ENCODE assay signal across 27 mouse cellular contexts in genomic region chrX:7256022-7256421, GRCm38 (mm10).
DNase-seq lines count a peak whose midpoint lies in the region; ATAC-seq and TF ChIP-seq lines count a peak whose summit lies in the region.
"Had no signal": no experiment of that assay in that cellular context is flagged by ENCODE, and none has a peak within 500 bp of the region (broad histone marks: within the 10 kb centered on the region; RNA-seq: fewer than 3 reads in every experiment).

No protein-coding gene starts in this region.

- ATAC-seq in forebrain, postnatal 0 days: peak; percentile 63
- ATAC-seq in forebrain, embryonic 13.5 days: no peak
- no peak for ATAC-seq in lung, embryonic 14.5 days (ENCODE audit: insufficient read depth)
- ATAC-seq: CD4-positive, CD25-positive, alpha-beta regulatory T cell, adult 4 months; forebrain, embryonic 15.5 days; hindbrain, postnatal 0 days; intestine, embryonic 15.5 days; midbrain, embryonic 15.5 days had no signal

- no peaks in the 10 kb centered on the region for H3K9me3 ChIP-seq in forebrain, postnatal 0 days (ENCODE audit: low read length)
- no peaks in the 10 kb centered on the region for H3K9me3 ChIP-seq in forebrain, embryonic 13.5 days (replicated peaks)
- no peaks in the 10 kb centered on the region for H3K9me3 ChIP-seq in lung, embryonic 14.5 days (ENCODE audit: low read depth, low read length)
- H3K9me3 ChIP-seq: forebrain, embryonic 15.5 days; intestine, embryonic 15.5 days; limb, embryonic 10.5 days; limb, embryonic 15.5 days; liver, embryonic 13.5 days; lung, embryonic 15.5 days; midbrain, embryonic 10.5 days; midbrain, embryonic 15.5 days had no signal

- DNase-seq in forebrain, postnatal 0 days: no peak
- DNase-seq in lung, embryonic 14.5 days: peak; percentile 3
- no peak for DNase-seq in lung, postnatal 4 days
- peak; percentile 14 for DNase-seq in 416B (ENCODE audit: low read depth)
- DNase-seq in brain, adult 2 months (ENCODE audit: low read depth, low spot score): peak; percentile 8
- DNase-seq in kidney, adult 2 months: no peak
- no peak for DNase-seq in right cerebral cortex, postnatal 25 days
- DNase-seq: adrenal gland, postnatal 10 days; cerebellum, adult 11-12 months; cerebellum, postnatal 10 days; gastrocnemius, postnatal 10 days; kidney, adult 9 months; kidney, postnatal 10 days; layer of hippocampus, adult 9-11 months; liver, embryonic 13.5 days; spleen, adult 18-20 months; thymus, postnatal 14 days had no signal

- no peak overlapping the region for H3K4me2 ChIP-seq in forebrain, postnatal 0 days (ENCODE audit: low read depth)
- H3K4me2 ChIP-seq in forebrain, embryonic 13.5 days: no peak overlapping the region
- H3K4me2 ChIP-seq in lung, embryonic 14.5 days: no peak overlapping the region
- H3K4me2 ChIP-seq: forebrain, embryonic 15.5 days; intestine, embryonic 15.5 days; limb, embryonic 15.5 days; liver, embryonic 13.5 days; lung, embryonic 15.5 days; midbrain, embryonic 15.5 days had no signal

- no peaks in the 10 kb centered on the region for H3K36me3 ChIP-seq in forebrain, postnatal 0 days (ENCODE audit: insufficient read depth)
- no peaks in the 10 kb centered on the region for H3K36me3 ChIP-seq in forebrain, embryonic 13.5 days (ENCODE audit: poor library complexity, severe bottlenecking)
- H3K36me3 ChIP-seq in lung, embryonic 14.5 days (ENCODE audit: insufficient read depth): no peaks in the 10 kb centered on the region
- no peaks in the 10 kb centered on the region for H3K36me3 ChIP-seq in kidney, adult 2 months (ENCODE audit: control insufficient read depth, insufficient read depth, low read length)
- H3K36me3 ChIP-seq: forebrain, embryonic 15.5 days; intestine, embryonic 15.5 days; limb, embryonic 10.5 days; limb, embryonic 15.5 days; liver, embryonic 13.5 days; lung, embryonic 15.5 days; midbrain, embryonic 10.5 days; midbrain, embryonic 15.5 days had no signal

- TF ChIP-seq CTCF in forebrain, postnatal 0 days (IDR thresholded peaks at IDR 0.05; ENCODE audit: low read depth): no peak
- no peak for TF ChIP-seq CTCF in lung, embryonic 14.5 days (IDR thresholded peaks at IDR 0.05; ENCODE audit: low read depth)
- no peak for TF ChIP-seq CTCF in kidney, adult 2 months (conservative IDR thresholded peaks at IDR 0.05; ENCODE audit: insufficient read depth, insufficient read length, low read depth, low read length)

- H3K4me3 ChIP-seq in forebrain, postnatal 0 days (ENCODE audit: low read depth, low read length): no peak overlapping the region
- no peak overlapping the region for H3K4me3 ChIP-seq in forebrain, embryonic 13.5 days
- H3K4me3 ChIP-seq in lung, embryonic 14.5 days (ENCODE audit: low read depth, low read length): no peak overlapping the region
- H3K4me3 ChIP-seq in kidney, adult 2 months (ENCODE audit: insufficient read depth, low read depth, low read length): no peak overlapping the region
- H3K4me3 ChIP-seq: forebrain, embryonic 15.5 days; intestine, embryonic 15.5 days; limb, embryonic 10.5 days; limb, embryonic 15.5 days; liver, embryonic 13.5 days; lung, embryonic 15.5 days; midbrain, embryonic 10.5 days; midbrain, embryonic 15.5 days had no signal

- H3K27ac ChIP-seq in forebrain, postnatal 0 days (ENCODE audit: low read depth, low read length): no peak overlapping the region
- no peak overlapping the region for H3K27ac ChIP-seq in forebrain, embryonic 13.5 days
- no peak overlapping the region for H3K27ac ChIP-seq in lung, embryonic 14.5 days (ENCODE audit: low read depth)
- H3K27ac ChIP-seq in kidney, adult 2 months (ENCODE audit: insufficient read depth, low read depth, low read length): no peak overlapping the region
- H3K27ac ChIP-seq: forebrain, embryonic 15.5 days; hindbrain, postnatal 0 days; intestine, embryonic 15.5 days; limb, embryonic 10.5 days; limb, embryonic 15.5 days; liver, embryonic 13.5 days; lung, embryonic 15.5 days; midbrain, embryonic 10.5 days; midbrain, embryonic 15.5 days had no signal

- no peaks in the 10 kb centered on the region for H3K27me3 ChIP-seq in forebrain, postnatal 0 days (ENCODE audit: insufficient read depth, low read length)
- no peaks in the 10 kb centered on the region for H3K27me3 ChIP-seq in forebrain, embryonic 13.5 days
- no peaks in the 10 kb centered on the region for H3K27me3 ChIP-seq in lung, embryonic 14.5 days (ENCODE audit: insufficient read depth, low read length)
- no peaks in the 10 kb centered on the region for H3K27me3 ChIP-seq in kidney, adult 2 months (replicated peaks; ENCODE audit: control insufficient read depth, insufficient read depth, low read length)
- H3K27me3 ChIP-seq: forebrain, embryonic 15.5 days; intestine, embryonic 15.5 days; limb, embryonic 15.5 days; liver, embryonic 13.5 days; lung, embryonic 15.5 days; midbrain, embryonic 15.5 days had no signal

- H3K9ac ChIP-seq in forebrain, postnatal 0 days: no peak overlapping the region
- H3K9ac ChIP-seq in forebrain, embryonic 13.5 days: no peak overlapping the region
- no peak overlapping the region for H3K9ac ChIP-seq in lung, embryonic 14.5 days
- H3K9ac ChIP-seq: forebrain, embryonic 15.5 days; intestine, embryonic 15.5 days; limb, embryonic 15.5 days; liver, embryonic 13.5 days; lung, embryonic 15.5 days; midbrain, embryonic 15.5 days had no signal

- 58% methylated on average over 3 of the region's 3 CpGs for WGBS in forebrain, postnatal 0 days
- 78% methylated on average over 3 of the region's 3 CpGs for WGBS in forebrain, embryonic 13.5 days
- 40% methylated on average over 3 of the region's 3 CpGs for WGBS in lung, embryonic 14.5 days
- WGBS in kidney, adult 2 months: 76% methylated on average over 3 of the region's 3 CpGs

- TF ChIP-seq POLR2A in kidney, adult 2 months (IDR thresholded peaks at IDR 0.05; ENCODE audit: low read depth, low read length): no peak

- no peaks in the 10 kb centered on the region for H3K4me1 ChIP-seq in forebrain, postnatal 0 days (ENCODE audit: insufficient read depth)
- no peaks in the 10 kb centered on the region for H3K4me1 ChIP-seq in forebrain, embryonic 13.5 days
- no peaks in the 10 kb centered on the region for H3K4me1 ChIP-seq in lung, embryonic 14.5 days (ENCODE audit: insufficient read depth)
- H3K4me1 ChIP-seq in kidney, adult 2 months (ENCODE audit: control insufficient read depth, insufficient read depth, low read length): no peaks in the 10 kb centered on the region
- H3K4me1 ChIP-seq: forebrain, embryonic 15.5 days; intestine, embryonic 15.5 days; limb, embryonic 15.5 days; liver, embryonic 13.5 days; lung, embryonic 15.5 days; midbrain, embryonic 10.5 days; midbrain, embryonic 15.5 days had no signal

Comparison
In these comparisons a context has a peak if more than half of its experiments do, and no peak if none do; other contexts are left out.
1. DNase-seq: peak in lung, embryonic 14.5 days (single experiment), 416B (single experiment) and brain, adult 2 months (single experiment); none in forebrain, postnatal 0 days (single experiment), lung, postnatal 4 days (0 of 2), kidney, adult 2 months (single experiment) and right cerebral cortex, postnatal 25 days (single experiment).